Mouse (Mus musculus) heart, embryonic 12.5 days (tissue): ENCODE data around the gene Tlr4. TPM values are rescaled to one million over a fixed set of nuclear protein-coding genes. Genes with fewer than 3 reads are reported as not detected.

ENCODE experiments used
- ATAC-seq: fragments of 200-750 bp; cut with Nextera tagmentation; 2 replicates; pipeline ENCODE4 v1.8.0; 2017; ENCODE audit warnings: moderate TSS enrichment, moderate library complexity; ENCODE audit not compliant: insufficient number of reproducible peaks, low FRiP score
- H3K27ac ChIP-seq: fragments of 300-500 bp; sonication (generic); 2 replicates; pipeline ENCODE4 v1.5.1; 2016; ENCODE audit warnings: mild to moderate bottlenecking, moderate library complexity; ENCODE audit not compliant: poor library complexity, severe bottlenecking
- H3K27me3 ChIP-seq: fragments of 300-500 bp; sonication (generic); replicated peaks from 2 replicates; pipeline ENCODE4 v1.6.1; 2016; ENCODE audit warnings: mild to moderate bottlenecking, moderate library complexity
- H3K36me3 ChIP-seq: fragments of 300-500 bp; sonication (generic); 2 replicates; pipeline ENCODE4 v1.6.1; 2016; ENCODE audit warnings: mild to moderate bottlenecking, moderate library complexity
- H3K4me1 ChIP-seq: fragments of 300-500 bp; sonication (generic); replicated peaks from 2 replicates; pipeline ENCODE4 v1.6.1; 2016; ENCODE audit warnings: mild to moderate bottlenecking
- H3K4me2 ChIP-seq: fragments of 300-500 bp; sonication (generic); 2 replicates; pipeline ENCODE4 v1.6.1; 2016; ENCODE audit warnings: mild to moderate bottlenecking, moderate library complexity
- H3K4me3 ChIP-seq: fragments of 300-500 bp; sonication (generic); 2 replicates; pipeline ENCODE4 v1.5.1; 2016; ENCODE audit warnings: mild to moderate bottlenecking
- H3K9ac ChIP-seq: fragments of 300-500 bp; sonication (generic); 2 replicates; pipeline ENCODE4 v1.6.1; 2016; ENCODE audit warnings: mild to moderate bottlenecking, moderate library complexity
- H3K9me3 ChIP-seq: fragments of 300-500 bp; sonication (generic); replicated peaks from 2 replicates; pipeline ENCODE4 v1.6.1; 2016; ENCODE audit warnings: mild to moderate bottlenecking, moderate library complexity
- WGBS: fragments of 180-500 bp; shearing (Covaris S2); methylation state at CpG from one replicate; pipeline ENCODE4 v1.1.7; 2016; 5-methylcytosine and 5-hydroxymethylcytosine counted together
- polyA plus RNA-seq: library from polyadenylated mRNA; unstranded; fragments of >200 nt; fragmentation: Nextera tagmentation; extraction: Ambion mirVana; gene quantifications from 2 replicates; pipeline ENCODE4 v1.2.1, GENCODE M21; 2016

The Tlr4 gene
- polyA plus RNA-seq, 1 experiment from 2014 or later, result 2.3 TPM

DNA sequence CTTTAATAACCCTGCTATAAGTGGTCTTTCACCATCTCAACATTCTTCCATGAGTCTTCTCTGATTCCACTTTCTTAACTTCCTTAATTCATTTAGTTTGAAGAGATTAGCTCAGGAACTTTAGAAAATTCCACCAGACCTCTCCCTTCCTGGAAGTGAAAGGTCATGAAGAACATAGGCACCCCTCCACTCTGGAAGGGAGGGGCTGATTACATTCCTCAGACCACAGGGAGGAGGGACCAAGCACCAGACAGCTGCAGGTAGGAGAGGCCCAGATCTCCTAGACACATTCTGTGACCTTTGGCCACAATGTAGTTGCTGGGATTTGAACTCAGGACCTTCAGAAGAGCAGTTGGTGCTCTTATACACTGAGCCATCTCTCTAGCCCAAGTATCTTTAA, 72.7 kb downstream of the Tlr4 start:
- H3K4me1 ChIP-seq, result peaks cover 3% of the 10 kb centered on the region
- no peaks in the 10 kb centered on the region for H3K36me3 ChIP-seq
- H3K9ac ChIP-seq, result no peak overlapping the region
- H3K27ac ChIP-seq, result no peak overlapping the region
- no peak for ATAC-seq
- H3K4me3 ChIP-seq, result no peak overlapping the region
- no peaks in the 10 kb centered on the region for H3K27me3 ChIP-seq
- H3K4me2 ChIP-seq, result no peak overlapping the region
- no peaks in the 10 kb centered on the region for H3K9me3 ChIP-seq

DNA sequence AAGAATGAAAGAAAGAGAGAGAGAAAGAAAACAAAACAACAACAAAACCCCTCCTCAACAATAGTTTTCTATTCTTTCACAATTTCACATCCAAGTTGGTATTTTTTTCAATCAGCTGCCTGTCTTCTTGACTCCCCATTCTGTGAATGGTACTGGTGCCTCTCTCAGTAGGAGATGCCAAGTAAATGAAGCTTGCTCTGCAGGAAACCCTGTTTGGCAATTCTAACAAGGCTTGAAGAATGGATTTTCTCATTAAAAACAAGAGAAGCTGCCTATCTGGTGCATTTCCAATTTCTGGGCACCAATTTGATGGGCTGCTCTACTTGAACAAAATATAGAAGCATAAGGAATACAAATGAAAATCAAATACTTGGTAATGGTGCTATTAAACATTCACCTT, 74.1 kb downstream of the Tlr4 start:
- no peak overlapping the region for H3K4me3 ChIP-seq
- no peak for ATAC-seq
- H3K9me3 ChIP-seq, result no peaks in the 10 kb centered on the region
- H3K9ac ChIP-seq, result no peak overlapping the region
- no peak overlapping the region for H3K27ac ChIP-seq
- H3K4me1 ChIP-seq, result no peaks in the 10 kb centered on the region
- H3K4me2 ChIP-seq, result no peak overlapping the region
- no peaks in the 10 kb centered on the region for H3K27me3 ChIP-seq
- no peaks in the 10 kb centered on the region for H3K36me3 ChIP-seq

DNA sequence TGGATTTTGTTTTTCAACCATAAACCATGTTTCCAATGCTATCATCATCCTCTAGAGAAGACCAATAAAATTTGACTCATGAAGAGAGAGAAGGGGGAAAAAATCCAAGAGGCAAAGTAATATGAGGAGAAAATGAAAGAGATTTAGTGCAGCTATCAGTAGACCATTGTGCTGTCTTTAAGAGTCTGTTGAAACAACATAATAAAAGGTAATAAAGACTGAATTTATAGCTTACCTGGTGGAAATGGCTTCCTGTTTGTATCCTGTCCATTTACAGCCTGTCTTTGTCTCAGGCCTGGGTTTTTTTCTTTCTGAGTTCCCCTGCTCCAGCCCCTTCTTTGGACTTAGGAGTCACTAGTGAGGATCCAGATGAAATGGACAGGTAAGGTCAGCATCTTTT, 81.0 kb downstream of the Tlr4 start:
- Histone ChIP-seq H3K9me3 (peaks cover 5% of the 10 kb centered on the region; the same call in 1 of the 2 replicates), H3K4me1 (no peaks in the 10 kb centered on the region), H3K27ac (no peak overlapping the region), H3K36me3 (no peaks in the 10 kb centered on the region), H3K9ac (no peak overlapping the region), H3K4me2 (no peak overlapping the region), H3K4me3 (no peak overlapping the region), H3K27me3 (no peaks in the 10 kb centered on the region)
- ATAC-seq, result no peak

DNA sequence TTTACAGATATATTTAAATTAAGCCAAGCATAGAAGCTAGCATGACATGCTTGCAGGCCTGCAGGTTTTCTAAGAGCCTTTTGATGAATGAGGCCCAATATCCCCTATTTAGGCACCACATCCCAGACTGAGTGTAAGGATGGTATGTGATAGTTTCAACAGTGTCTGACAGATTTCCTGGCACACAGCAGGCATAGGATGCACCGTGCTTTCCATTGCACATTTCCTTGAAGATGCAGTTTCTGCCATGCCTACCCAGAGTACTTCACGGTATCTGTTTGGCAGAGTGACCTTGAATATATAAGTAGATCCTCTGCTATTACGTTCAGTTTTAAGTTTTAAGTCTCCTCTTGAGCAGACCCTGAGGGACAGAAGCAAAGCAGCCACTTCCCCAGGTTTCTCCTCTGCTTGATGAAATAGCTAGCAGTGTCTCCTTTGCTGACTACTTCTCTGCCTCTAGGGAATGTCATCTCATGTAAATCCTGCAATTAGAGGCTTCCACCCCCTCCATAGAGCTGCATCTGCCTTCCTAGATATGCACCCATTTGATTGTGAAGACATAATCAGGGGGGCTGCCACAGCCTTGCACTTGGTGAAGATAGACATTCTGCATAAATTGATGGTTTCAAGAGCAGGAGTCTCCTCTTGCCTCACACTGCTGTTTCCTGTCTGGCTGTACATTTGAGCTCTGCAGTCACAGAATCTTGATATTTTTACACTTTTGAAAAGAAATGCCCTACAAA, 92.4 kb downstream of the Tlr4 start:
- H3K36me3 ChIP-seq, result no peaks in the 10 kb centered on the region
- H3K27ac ChIP-seq, result no peak overlapping the region
- H3K9me3 ChIP-seq, result no peaks in the 10 kb centered on the region
- H3K27me3 ChIP-seq, result no peaks in the 10 kb centered on the region
- H3K4me2 ChIP-seq, result no peak overlapping the region
- WGBS, result 74% methylated on average over 3 of the region's 3 CpGs
- H3K4me3 ChIP-seq, result no peak overlapping the region
- no peaks in the 10 kb centered on the region for H3K4me1 ChIP-seq
- no peak for ATAC-seq
- H3K9ac ChIP-seq, result no peak overlapping the region

DNA sequence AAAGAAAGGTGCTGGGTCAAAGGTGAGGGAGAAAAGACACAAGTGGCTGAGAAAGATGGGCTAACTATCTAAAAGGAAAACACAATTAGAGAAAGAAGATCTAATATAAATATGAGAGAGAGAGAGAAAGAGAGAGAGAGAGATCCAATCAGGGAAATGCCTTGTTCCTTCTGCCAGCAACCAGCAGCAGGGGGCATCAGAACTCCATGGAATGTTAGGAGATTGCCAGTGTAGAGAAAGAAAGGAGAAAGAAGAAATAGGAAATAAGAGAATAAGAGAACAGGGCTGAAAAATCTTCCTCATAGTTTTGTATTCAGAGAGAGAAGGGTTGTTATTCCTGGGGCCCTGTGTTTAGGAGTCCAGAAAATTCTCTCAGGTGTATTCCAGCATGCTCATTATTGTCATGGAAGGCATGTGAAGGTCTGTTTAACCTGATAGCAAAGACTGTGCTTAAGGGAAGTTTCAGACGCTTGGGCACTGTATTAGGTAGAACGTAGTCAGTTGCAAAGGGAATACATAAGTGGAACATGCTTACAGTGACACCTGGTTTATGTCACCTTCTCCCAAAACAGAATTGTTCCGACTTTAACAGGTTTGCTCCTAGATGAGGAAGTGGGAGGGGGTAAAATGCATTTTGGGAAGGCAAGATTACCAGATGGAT, 96.4 kb downstream of the Tlr4 start:
- H3K4me1 ChIP-seq, result no peaks in the 10 kb centered on the region
- H3K27me3 ChIP-seq, result no peaks in the 10 kb centered on the region
- no peaks in the 10 kb centered on the region for H3K9me3 ChIP-seq
- ATAC-seq, result no peak
- H3K4me2 ChIP-seq, result no peak overlapping the region
- 36% methylated on average over 3 of the region's 3 CpGs for WGBS
- no peak overlapping the region for H3K4me3 ChIP-seq
- H3K9ac ChIP-seq, result no peak overlapping the region
- no peaks in the 10 kb centered on the region for H3K36me3 ChIP-seq
- H3K27ac ChIP-seq, result no peak overlapping the region

DNA sequence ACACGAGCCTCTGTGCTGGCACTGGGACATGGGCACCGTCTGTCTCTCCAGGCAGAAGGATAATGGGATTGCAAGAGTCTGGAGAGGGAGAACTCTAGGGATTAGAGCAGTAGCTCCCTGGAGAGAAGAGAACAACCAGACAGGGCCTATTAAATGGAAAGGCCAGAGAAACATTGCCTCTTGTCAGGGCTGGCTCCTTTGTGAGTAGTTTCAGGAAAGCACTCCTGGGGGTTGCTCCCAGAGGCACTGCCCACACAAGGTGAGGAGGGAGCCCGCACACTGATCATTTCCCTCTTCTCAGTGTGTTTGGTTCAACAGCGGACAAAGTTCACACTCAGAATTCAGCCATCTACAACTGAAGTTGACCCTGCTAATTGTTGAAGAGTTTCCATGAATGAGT, 98.7 kb downstream of the Tlr4 start:
- Histone ChIP-seq H3K36me3 (no peaks in the 10 kb centered on the region), H3K4me2 (no peak overlapping the region), H3K4me3 (no peak overlapping the region), H3K9ac (no peak overlapping the region), H3K27ac (no peak overlapping the region), H3K4me1 (no peaks in the 10 kb centered on the region), H3K9me3 (no peaks in the 10 kb centered on the region), H3K27me3 (no peaks in the 10 kb centered on the region)
- ATAC-seq, result no peak
- 49% methylated on average over 4 of the region's 4 CpGs for WGBS

DNA sequence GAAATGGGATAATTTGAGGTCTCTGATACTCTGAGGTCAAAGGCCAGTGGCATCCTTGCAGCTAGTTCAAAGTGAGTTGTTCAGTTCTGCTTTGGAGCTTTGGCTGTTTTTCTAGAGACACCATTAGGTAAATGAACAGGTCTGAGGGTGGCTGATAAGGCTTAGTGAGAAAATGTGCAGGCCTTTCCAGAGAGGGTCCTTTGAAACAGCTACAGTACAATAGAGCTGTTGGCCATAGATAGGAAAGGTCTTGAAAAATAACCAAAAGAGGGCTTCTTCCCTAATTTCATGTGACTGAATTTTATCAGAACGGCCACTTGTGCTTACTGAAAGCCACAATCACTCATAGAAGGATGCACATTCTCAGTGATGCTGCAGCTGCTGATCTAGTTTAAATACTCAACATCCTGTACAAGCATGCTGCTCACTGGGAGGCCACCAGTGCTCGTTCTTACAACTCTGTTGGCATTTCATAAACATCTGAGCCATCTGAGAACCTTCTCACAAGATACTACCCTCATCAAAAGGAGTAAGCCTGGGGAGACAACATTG, 100.2 kb downstream of the Tlr4 start:
- no peak for ATAC-seq

DNA sequence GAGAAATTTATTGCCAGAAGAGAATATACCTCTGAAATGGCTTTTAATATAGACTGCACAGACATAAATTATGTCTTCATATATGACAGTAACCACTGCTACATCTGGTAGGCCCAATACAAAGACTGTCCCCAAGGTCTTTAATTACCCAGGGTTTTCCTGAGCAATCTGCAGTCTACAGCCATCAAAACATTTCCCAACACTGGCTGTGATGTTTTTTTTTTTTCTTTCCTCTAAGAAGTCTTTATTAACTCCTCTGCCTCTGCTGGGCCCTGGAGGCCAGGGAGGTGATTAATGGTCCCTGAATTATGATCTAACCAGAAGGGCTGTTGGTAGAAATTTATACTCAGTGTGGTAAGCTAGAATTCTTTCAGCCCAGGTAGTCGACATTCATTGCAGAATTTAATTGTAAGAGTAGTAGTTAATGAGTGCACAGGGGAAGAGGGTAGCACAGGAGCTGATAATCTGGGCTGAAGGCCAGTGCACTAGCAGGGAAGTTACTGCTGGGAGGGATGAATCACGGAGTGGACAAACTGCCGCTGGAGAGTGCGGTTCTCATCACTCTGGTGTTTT, 111.2 kb downstream of the Tlr4 start:
- WGBS, result 68% methylated on average over 4 of the region's 4 CpGs

More for the DNA sequence above, 100.2 kb downstream of the Tlr4 start:
- no peak overlapping the region for H3K9ac ChIP-seq
- WGBS, result 60% methylated on average over 2 of the region's 2 CpGs
- no peak overlapping the region for H3K27ac ChIP-seq
- no peak overlapping the region for H3K4me3 ChIP-seq
- H3K36me3 ChIP-seq, result no peaks in the 10 kb centered on the region
- H3K4me1 ChIP-seq, result no peaks in the 10 kb centered on the region
- no peak overlapping the region for H3K4me2 ChIP-seq
- H3K27me3 ChIP-seq, result no peaks in the 10 kb centered on the region
- no peaks in the 10 kb centered on the region for H3K9me3 ChIP-seq

DNA sequence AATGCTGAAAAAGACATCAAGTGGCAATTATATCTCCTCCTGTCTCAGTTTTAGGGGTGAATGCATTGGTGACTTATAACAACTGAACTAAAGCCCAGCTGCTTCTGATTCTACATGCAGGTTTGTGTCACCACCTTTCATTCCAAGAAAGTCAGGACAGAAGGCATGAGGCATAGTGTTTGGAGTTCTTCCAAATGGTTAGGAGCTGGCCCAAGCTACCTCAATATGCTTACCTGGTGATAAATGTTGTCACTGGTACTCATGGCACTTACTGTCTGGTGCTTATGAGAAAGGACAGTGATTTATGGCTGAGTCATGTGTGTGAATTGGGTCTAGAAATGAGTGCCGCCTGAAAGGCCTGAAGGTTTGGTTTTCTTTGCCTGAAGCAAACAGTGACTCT, 114.5 kb downstream of the Tlr4 start:
- Histone ChIP-seq H3K4me1 (no peaks in the 10 kb centered on the region), H3K9me3 (no peaks in the 10 kb centered on the region), H3K27me3 (no peaks in the 10 kb centered on the region), H3K36me3 (no peaks in the 10 kb centered on the region), H3K4me2 (no peak overlapping the region), H3K4me3 (no peak overlapping the region), H3K9ac (no peak overlapping the region), H3K27ac (no peak overlapping the region)
- 69% methylated on average over 1 of the region's 1 CpGs for WGBS
- no peak for ATAC-seq

More for the DNA sequence above, 111.2 kb downstream of the Tlr4 start:
- Histone ChIP-seq H3K4me3 (no peak overlapping the region), H3K4me2 (no peak overlapping the region), H3K27ac (no peak overlapping the region), H3K36me3 (no peaks in the 10 kb centered on the region), H3K27me3 (no peaks in the 10 kb centered on the region), H3K4me1 (no peaks in the 10 kb centered on the region), H3K9me3 (no peaks in the 10 kb centered on the region), H3K9ac (no peak overlapping the region)
- ATAC-seq, result no peak

DNA sequence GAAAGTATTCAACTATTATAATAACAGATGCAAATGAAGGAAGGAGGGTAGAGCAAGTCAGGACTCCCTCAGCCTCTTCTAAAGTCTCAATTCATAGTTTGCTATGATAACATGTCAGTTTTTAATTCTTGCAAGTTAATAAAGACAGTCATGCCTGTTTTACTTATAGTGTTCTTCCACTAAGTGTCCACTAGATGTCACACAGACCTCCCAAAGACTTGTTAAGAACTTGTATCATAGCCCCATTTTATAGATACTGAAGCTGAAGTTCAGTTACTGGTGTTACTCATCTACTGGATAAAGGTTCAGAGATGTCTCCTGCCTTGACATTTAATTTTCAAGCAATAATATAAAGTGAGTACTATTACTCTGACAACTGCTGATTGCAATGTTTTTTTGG, 116.3 kb downstream of the Tlr4 start:
- Histone ChIP-seq H3K27ac (no peak overlapping the region), H3K4me1 (no peaks in the 10 kb centered on the region), H3K27me3 (no peaks in the 10 kb centered on the region), H3K9me3 (no peaks in the 10 kb centered on the region), H3K4me2 (no peak overlapping the region), H3K9ac (no peak overlapping the region), H3K4me3 (no peak overlapping the region), H3K36me3 (no peaks in the 10 kb centered on the region)
- no peak for ATAC-seq

DNA sequence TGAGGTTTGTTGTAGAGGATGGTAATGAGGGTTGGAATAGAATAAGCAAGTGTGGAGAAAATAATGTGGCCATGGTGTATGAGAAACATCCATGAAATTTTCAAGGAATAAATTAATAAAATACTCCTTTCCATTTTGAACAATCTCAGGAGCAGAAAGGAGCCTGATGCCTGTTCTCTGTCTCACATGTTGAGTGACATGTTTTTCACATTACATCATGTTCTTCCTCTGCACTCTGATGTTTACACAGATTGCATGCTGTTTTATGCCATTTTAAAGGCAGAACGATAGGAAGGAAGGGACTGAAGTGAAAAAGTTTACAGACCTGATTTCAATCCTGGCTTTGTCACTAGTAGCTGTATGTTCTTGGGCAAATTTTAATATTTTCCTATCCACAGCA, 120.3 kb downstream of the Tlr4 start:
- no peak overlapping the region for H3K9ac ChIP-seq
- H3K4me3 ChIP-seq, result no peak overlapping the region
- H3K9me3 ChIP-seq, result no peaks in the 10 kb centered on the region
- ATAC-seq, result no peak
- H3K27me3 ChIP-seq, result no peaks in the 10 kb centered on the region
- no peaks in the 10 kb centered on the region for H3K36me3 ChIP-seq
- 37% methylated on average over 1 of the region's 1 CpGs for WGBS
- H3K4me1 ChIP-seq, result no peaks in the 10 kb centered on the region
- no peak overlapping the region for H3K27ac ChIP-seq
- no peak overlapping the region for H3K4me2 ChIP-seq
